Mouse (Mus musculus): ENCODE results near the gene Akt3.

The Akt3 gene

DNA sequence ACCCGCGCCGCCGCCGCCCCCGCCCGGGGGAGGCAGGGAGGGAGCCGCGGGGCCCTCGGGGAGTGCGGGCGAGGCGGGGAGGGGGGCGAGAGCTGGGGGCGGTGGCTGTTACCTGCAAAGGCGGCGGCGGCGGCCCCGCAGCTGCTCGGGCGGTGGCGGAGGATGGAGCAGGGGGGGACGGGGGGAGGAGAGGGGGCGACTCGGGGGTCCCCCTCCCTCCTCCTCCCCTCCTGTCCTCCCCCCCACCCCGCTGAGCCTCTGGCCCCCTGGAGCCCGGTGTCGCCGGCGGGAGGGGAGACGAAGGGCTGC is at the start of gene Akt3:
Gene Akt3, minus strand, starts transcription at position 170 of the 309 bp plus-strand sequence.
- DNase-seq (ENCODE audit: low spot score): no peak

DNA sequence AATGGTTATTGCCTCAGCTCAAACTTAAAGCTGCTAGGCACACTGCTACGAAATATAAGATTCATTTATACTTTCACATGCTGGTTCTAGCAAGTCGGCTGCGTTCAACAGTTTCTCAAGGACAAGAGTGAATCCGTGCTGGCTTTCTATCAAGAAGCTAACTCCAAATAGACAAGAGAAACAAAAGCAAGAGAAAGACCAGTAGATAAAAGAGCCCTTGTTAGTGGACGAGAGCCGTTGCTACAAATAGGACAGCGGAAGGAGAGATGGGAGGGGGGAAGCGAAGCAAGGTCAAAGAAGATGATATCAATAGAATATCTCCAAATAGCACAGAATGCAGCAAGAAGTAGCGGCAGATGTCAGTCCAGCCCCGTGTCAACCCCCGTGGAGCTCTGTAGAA is 49.5 kb upstream of the Akt3 start:
- no peak for DNase-seq (ENCODE audit: low spot score)

DNA sequence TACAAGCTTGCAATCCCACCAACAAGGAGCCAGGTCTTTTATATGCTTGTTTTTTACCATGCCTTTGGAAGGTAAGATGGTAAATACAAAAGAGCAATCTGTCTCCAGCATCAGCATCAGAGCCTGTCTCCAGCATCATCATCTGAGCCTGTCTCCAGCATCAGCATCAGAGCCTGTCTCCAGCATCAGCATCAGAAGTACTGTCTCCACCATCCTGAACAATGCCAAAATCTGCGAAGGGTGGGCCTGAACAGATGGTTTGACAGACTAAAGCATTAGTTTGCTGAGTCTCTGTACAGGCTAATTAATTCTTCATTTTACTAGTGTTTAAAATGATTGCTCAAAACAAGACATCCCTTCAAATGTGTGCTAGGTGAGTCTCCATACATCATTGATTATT is 40.2 kb upstream of the Akt3 start:
- DNase-seq (ENCODE audit: low spot score): no peak

GRCm38 (mm10) chr1:177286764-177287163 is 28.8 kb upstream of the Akt3 start:
- DNase-seq (ENCODE audit: low spot score): no peak

- DNase-seq (ENCODE audit: low spot score): no peak
These were observed 23.9 kb upstream of the Akt3 start for GRCm38 (mm10) chr1:177281925-177282324.

GRCm38 (mm10) chr1:177277361-177277760 is 19.4 kb upstream of the Akt3 start:
- no peak for DNase-seq (ENCODE audit: low spot score)

DNA sequence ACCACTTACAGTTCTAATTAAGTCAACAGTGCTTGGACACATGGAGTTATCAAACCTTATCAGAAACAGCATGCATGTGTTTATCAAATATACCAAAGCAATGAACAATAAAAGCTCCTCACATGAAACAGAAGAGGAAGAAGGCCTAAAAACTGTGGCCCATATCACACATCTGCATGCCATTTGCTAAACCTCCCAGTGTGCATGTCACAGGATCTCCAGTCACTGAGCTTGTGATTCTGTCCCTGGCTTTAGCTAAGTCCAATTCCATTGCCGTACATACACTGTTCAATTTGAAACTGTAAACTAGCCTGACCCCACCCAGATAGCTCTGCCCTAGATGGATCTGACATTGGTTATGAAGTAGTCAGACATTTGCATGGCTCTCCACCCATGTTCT is 9.6 kb upstream of the Akt3 start:
- DNase-seq (ENCODE audit: low spot score): no peak

DNA sequence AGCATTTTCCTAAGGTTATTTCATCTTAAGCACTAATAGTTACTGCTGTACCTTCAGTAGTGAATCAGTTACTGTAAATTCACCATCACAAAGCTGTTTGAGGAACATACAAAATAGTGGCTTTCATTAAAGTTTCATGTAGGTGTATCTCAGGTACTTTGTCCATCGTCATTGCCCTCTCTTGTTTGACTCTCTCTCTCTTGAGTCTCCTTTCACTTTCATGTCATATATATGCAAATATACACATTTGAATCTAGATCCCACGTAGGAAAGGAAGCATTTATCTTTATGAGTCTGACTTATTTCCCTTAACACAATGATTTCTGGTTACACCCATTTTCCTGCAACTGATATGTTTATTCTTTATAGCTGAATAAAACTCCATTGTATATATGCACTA is 4.9 kb upstream of the Akt3 start:
- DNase-seq (ENCODE audit: low spot score): no peak

DNA sequence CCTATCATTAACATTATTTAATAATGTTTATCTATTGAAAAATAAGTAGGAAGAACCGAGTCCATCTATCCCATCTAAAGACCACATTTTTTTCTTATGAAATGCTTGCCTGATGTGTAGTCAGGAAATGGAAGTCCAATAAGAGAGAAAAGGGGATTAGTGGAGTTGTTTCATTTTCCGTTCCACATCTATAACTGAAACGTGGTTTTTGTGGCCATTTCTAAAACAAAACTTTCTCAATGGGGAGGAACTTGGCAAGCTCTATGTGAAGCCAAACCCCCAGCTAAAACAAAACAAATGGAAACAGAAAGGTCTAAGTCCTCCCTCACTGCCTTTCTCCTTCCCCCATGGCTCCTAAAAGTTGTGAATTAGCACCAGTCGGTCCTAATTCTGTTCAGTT is 2.8 kb upstream of the Akt3 start:
- DNase-seq (ENCODE audit: low spot score): no peak

DNA sequence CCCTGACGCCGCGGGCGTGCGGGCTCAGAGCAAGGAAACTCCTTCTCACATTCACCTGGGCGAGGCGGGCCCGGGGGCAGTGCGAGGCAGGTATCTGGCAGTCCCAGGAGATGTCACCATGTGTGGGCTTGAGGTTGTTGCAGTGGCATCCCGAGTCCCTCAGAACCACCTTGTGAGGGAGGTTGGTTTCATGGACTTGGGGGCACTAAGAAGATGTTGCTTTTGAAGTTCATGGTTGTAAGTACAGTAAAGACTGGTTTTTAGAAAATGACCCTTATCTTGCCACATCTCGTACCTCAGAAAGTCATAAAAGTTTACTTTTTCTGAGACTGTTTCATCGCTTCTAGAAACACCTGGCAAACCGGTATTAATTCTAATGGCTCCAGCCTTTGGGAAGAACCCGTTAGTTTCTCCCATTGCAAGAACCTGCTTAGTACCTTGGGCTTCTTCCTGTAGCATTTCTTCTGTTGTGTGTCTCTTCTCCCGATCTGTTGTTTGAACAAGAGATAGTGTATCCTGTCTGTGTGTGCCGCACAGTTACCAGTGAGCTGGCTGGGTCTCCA is 1.1 kb upstream of the Akt3 start:
- no peak for DNase-seq (ENCODE audit: low spot score)

DNA sequence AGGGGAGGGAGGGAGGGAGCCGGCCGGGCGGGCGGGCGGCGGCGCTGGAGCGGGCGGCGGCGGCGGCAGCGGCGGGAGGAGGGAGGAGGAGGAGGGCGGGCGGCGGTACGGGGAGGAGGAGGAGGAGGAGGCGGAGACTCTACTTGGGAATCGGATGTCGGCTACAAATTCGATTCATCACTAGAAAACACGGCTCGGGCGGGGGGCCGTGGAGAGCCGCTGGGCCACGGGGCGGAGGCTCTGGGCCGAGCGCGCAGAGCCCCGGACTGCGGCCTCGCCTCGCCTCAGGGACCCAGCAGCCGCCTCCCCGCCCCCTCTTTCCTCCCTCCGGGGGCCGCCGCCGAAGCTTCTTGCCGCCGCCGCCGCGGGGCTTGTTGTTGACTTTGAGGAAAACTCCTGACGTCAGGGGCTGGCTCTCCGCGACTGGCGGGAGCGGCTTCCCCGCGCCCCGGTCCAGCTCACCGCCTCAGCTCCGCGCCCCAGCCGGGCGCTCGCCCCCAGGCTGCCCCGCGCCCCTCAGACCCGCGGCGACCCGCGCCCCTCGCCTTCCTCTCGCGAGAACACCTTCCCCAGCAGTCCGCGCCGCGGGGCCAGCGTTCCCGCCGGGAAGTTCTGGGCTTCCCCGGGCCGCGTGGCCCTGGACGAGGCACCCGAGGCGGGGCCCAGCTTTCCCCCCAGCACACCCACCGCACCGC is 487 bp upstream of the Akt3 start:
- DNase-seq (ENCODE audit: low spot score): peak; percentile 65

GRCm38 (mm10) chr1:177257178-177258033 is 597 bp downstream of the Akt3 start:
- DNase-seq (ENCODE audit: low spot score): peak; percentile 25

- no peak for DNase-seq (ENCODE audit: low spot score)
These were observed 9.4 kb downstream of the Akt3 start for GRCm38 (mm10) chr1:177248638-177249037.

GRCm38 (mm10) chr1:177238368-177238767 is 19.6 kb downstream of the Akt3 start:
- no peak for DNase-seq (ENCODE audit: low spot score)

- DNase-seq (ENCODE audit: low spot score): no peak
These were observed 21.3 kb downstream of the Akt3 start for GRCm38 (mm10) chr1:177236695-177237094.

DNA sequence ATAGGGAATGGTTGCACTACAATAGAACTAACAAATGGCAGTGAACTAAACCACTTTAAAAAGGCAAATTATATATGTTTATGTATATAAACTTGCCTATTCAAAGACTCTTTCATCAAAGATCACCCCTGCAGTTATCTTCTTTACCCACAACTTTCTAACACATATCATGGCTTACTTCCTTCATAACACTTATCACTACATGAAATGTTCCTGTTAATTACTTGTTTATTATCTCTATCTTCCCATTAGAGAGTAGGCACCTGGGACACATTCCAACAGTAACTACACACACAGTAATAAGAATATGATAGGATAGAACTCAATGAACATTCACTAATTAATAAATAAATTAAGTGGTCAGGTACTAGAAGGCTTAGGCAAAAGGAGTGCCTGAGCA is 21.8 kb downstream of the Akt3 start:
- DNase-seq (ENCODE audit: low spot score): no peak

- DNase-seq (ENCODE audit: low spot score): no peak
These were observed 23.5 kb downstream of the Akt3 start for GRCm38 (mm10) chr1:177234462-177234861.

DNA sequence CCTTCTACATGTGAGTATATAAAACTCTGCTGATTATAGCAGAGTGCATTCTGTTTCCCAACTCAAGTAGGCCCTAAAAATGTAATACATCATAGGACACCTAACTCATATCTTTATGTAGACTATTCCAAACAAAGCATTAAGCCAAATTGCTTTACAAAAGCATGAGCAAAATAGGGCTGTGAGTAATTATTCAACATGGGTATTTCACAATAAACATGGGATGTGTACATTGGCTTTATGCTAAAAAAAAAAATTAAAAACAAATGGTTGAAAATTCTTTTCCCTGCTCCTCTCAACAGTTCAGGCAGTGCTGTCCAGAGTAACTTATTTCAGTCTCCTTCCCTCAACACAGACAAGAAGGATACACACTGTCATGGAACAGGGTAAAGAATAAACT is 26.9 kb downstream of the Akt3 start:
- no peak for DNase-seq (ENCODE audit: low spot score)

GRCm38 (mm10) chr1:177198978-177199377 is 59.0 kb downstream of the Akt3 start:
- DNase-seq (ENCODE audit: low spot score): no peak

DNA sequence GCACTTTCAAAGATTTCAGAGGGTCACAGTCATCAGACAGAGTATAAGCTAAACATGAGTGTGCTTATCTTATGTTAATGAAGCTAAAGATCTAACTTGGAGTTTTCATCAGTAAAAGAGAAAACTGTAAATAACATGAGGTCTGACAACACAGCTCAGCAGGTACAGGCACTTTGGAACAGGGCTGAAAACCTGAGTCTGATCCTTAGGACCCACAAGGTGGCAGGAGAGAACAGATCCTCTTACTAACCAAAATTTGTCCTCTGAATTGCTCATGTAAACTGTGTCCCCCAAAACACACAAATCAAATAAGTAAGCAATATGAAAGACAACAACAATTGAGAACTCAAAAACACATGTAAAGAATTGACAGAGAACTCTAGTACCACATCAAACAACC is 62.8 kb downstream of the Akt3 start:
- no peak for DNase-seq (ENCODE audit: low spot score)

DNA sequence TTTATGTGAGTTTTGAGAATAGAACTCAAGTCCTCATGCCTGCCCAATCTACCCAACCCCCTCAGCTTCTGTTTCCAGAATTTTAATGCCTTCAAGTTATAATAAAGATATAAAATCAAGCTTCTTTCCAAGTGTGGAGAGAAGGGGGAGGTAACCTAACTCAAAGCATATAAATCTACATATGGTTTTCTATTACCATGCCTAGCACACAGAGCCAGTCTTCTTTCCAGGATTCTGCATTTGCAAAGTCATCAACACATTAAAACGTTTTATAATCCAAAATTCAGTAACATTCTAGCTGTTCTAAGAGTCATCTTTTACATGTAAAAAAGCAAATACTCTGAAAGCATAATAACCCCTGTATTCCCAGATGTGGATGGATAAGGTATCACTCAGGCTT is 63.7 kb downstream of the Akt3 start:
- no peak for DNase-seq (ENCODE audit: low spot score)

DNA sequence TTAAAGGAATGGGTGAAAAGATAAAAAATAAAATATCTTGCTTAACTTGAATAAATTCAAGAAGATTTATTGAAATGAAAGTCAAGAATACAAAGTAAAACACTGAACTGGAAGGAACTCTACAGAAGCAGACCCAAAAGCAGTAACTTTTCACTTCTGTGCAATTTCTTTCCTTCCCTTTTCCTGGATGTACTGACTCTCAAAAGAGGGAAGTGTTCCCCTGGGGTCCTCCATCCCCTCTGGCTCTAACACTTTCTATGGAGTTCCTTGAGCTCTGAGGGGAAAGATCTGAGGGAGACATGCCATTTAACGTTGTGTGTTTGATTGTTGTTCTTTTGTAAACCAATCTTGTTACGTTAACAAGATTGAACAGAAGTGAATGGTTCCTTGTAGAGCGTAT is 66.4 kb downstream of the Akt3 start:
- no peak for DNase-seq (ENCODE audit: low spot score)

- no peak for DNase-seq (ENCODE audit: low spot score)
These were observed 67.6 kb downstream of the Akt3 start for GRCm38 (mm10) chr1:177190358-177190757.
